Mouse (Mus musculus) forebrain, embryonic 14.5 days (tissue): Measurements from ENCODE around the gene Ugt1a9. TPM values are rescaled to one million over a fixed set of nuclear protein-coding genes. Genes with fewer than 3 reads are reported as not detected.
A peak's percentile ranks its signal among the peaks of the same experiment; 100 is the strongest.
"Not testable (repeated sequence)": the region's sequence is repeated elsewhere in the genome, so short reads cannot be mapped to it uniquely, and the experiment has no call there.

Experiments
- ATAC-seq: fragments of 200-750 bp; cut with Nextera tagmentation; 2 replicates; pipeline ENCODE4 v1.8.0; 2017; ENCODE audit warnings: mild to moderate bottlenecking, moderate library complexity
- DNase-seq: peaks from one replicate; pipeline ENCODE4 v3.0.0-alpha.2; 2015; ENCODE audit warnings: low spot score
- H3K27ac ChIP-seq: fragments of 300-500 bp; sonication (generic); 2 replicates; pipeline ENCODE4 v1.5.1; 2014; ENCODE audit warnings: low read depth, mild to moderate bottlenecking, control low read depth, low read length, moderate library complexity
- H3K27me3 ChIP-seq: fragments of 300-500 bp; sonication (generic); replicated peaks from 2 replicates; pipeline ENCODE4 v1.6.1; 2014; ENCODE audit warnings: low read length, control low read depth, mixed read lengths; ENCODE audit not compliant: control insufficient read depth, insufficient read depth
- H3K36me3 ChIP-seq: fragments of 300-500 bp; sonication (generic); 2 replicates; pipeline ENCODE4 v1.6.1; 2014; ENCODE audit warnings: low read length, control low read depth; ENCODE audit not compliant: control insufficient read depth, insufficient read depth
- H3K4me1 ChIP-seq: fragments of 300-500 bp; sonication (generic); 2 replicates; pipeline ENCODE4 v1.6.1; 2014; ENCODE audit warnings: antibody characterized with exemption, low read length, control low read depth; ENCODE audit not compliant: control insufficient read depth, insufficient read depth
- H3K4me2 ChIP-seq: fragments of 300-500 bp; sonication (generic); 2 replicates; pipeline ENCODE4 v1.6.1; 2014; ENCODE audit warnings: mild to moderate bottlenecking, control low read depth, low read length
- H3K4me3 ChIP-seq: fragments of 300-500 bp; sonication (generic); 2 replicates; pipeline ENCODE4 v1.5.1; 2014; ENCODE audit warnings: low read depth, low read length, control low read depth
- H3K9ac ChIP-seq: fragments of 300-500 bp; sonication (generic); 2 replicates; pipeline ENCODE4 v1.6.1; 2014; ENCODE audit warnings: mild to moderate bottlenecking, low read length, control low read depth, moderate library complexity
- H3K9me3 ChIP-seq: fragments of 300-500 bp; sonication (generic); replicated peaks from 2 replicates; pipeline ENCODE4 v1.6.1; 2016; ENCODE audit warnings: low read length, control low read depth, mixed read lengths; ENCODE audit not compliant: control insufficient read depth
- whole genome bisulfite sequencing: fragments of 180-500 bp; shearing (Covaris S2); extraction: QIAGEN DNeasy Blood & Tissue Kit; methylation state at CpG from one replicate; pipeline ENCODE4 v1.1.7; 2014; 5-methylcytosine and 5-hydroxymethylcytosine counted together
- polyA plus RNA-seq: library from polyadenylated mRNA; unstranded; fragments of >200 nt; fragmentation: Nextera tagmentation; extraction: Ambion mirVana; gene quantifications from 2 replicates; pipeline ENCODE4 v1.2.1, GENCODE M21; 2014

Ugt1a9 gene
- polyA plus RNA-seq, 1 experiment from 2014 or later: not detected

- not testable (repeated sequence) for H3K27ac ChIP-seq, H3K9me3 ChIP-seq, H3K36me3 ChIP-seq, DNase-seq, H3K4me1 ChIP-seq, H3K4me3 ChIP-seq, H3K4me2 ChIP-seq, H3K27me3 ChIP-seq, ATAC-seq, H3K9ac ChIP-seq
- 33% methylated on average over 1 of the region's 1 CpGs for WGBS
Observed at GRCm38 (mm10) chr1:88140492-88140891, 69.9 kb downstream of the Ugt1a9 start.

DNA sequence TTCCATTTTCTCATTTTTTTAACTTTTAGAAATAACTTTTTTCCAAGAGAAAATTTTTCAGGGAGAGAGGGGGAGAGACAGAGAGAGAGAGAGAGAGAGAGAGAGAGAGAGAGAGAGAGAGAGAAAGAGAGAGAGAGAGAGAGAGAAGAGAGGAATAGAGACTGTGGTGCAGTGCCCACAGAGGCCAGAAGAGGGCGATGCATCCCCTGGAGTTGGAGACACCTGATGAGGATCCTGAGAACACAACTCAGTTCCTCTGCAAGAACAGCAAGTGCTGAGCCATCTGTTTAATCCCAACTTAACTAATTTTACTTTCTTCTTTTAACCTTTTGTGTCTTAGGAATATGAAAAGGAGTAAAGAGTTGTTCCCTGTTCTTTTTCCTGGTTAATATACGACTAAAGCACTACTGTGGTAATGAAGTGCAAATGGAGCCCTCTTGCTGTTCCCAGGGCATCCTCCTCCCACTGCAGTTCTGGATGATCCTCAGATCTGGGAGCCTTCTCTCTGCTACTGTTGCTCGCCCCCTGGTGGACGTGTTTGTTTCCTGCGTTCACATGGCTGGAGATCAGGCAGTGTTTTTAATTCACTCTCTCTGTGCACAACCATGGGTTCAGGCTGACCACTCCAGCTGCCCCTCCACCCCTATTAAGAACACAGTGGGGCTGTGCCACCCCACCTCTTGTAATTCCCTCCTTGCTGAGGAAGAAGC is 73.5 kb downstream of the Ugt1a9 start:
- H3K27me3 ChIP-seq, H3K27ac ChIP-seq, H3K4me1 ChIP-seq, H3K4me2 ChIP-seq, ATAC-seq, H3K36me3 ChIP-seq, H3K9me3 ChIP-seq, H3K9ac ChIP-seq, H3K4me3 ChIP-seq: not testable (repeated sequence)
- peak; percentile 6 for DNase-seq
- 0% methylated on average over 4 of the region's 5 CpGs for WGBS

DNA sequence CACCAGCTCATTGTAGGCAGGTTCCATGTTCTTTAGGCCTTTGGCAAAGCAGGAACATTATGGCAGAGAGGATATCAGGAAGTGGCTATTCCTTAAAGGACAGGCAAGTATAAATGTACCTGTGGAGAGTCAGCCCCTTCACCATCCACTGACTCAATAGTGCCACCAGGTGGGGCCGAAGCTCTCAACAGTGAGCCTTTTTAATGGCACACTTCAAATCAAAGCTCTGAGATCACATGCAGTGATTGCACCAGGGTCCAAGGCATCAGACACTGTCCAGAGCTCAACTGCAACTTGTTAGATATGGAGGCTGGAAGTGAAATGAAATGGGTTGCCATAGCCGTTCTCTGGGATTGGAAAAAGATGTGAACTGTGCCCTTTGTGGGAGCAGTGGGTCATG is 74.7 kb downstream of the Ugt1a9 start:
- DNase-seq: peak; percentile 14
- H3K4me2 ChIP-seq, H3K27me3 ChIP-seq, H3K27ac ChIP-seq, H3K4me3 ChIP-seq, ATAC-seq, H3K36me3 ChIP-seq, H3K4me1 ChIP-seq, H3K9ac ChIP-seq, H3K9me3 ChIP-seq: not testable (repeated sequence)
- 71% methylated on average over 2 of the region's 2 CpGs for WGBS

DNA sequence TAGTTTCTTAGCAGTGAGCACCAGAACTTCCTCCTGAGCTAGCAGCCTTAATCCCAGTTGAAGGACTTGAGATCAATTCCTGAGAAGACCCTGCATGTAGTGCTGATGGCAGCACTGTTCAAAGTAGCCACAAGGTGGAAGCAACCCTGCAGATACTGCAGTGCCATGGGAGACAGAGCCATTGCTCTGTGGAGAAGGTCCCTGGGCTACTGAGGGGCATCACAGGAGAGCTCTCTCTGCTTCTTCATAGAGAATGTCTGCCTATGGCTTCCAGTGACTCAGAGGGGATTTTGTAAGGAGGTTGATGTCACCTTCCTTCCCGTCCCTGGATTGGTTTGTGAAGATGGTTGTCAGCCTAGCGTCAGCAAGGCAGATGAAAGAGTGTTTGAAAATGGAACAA is 79.5 kb downstream of the Ugt1a9 start:
- not testable (repeated sequence) for H3K9me3 ChIP-seq, H3K4me2 ChIP-seq, H3K9ac ChIP-seq, ATAC-seq, H3K36me3 ChIP-seq, H3K4me1 ChIP-seq, DNase-seq, H3K4me3 ChIP-seq, H3K27me3 ChIP-seq, H3K27ac ChIP-seq
- WGBS: 67% methylated on average over 2 of the region's 2 CpGs

DNA sequence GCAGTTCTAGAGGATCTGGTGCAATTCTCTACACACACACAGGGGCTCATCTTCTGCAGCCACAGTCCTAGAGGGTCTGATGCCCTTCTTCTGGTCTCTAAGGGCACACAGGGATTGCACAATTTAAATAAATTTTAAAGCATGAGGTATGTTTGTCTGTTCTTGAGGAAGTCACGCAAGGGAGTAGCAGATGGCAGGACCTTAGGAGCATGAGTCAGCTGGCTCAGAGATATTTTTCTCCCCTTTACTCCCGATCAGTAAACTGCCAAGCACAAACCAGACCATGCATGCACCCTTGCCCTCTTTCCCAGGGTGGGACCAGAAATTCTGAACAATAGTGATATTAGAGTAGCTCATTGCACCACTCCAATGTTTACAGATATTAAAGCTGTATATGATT is 87.8 kb downstream of the Ugt1a9 start:
- no peak overlapping the region for H3K4me3 ChIP-seq
- H3K27me3 ChIP-seq: no peaks in the 10 kb centered on the region
- no peaks in the 10 kb centered on the region for H3K9me3 ChIP-seq
- no peaks in the 10 kb centered on the region for H3K4me1 ChIP-seq
- no peak overlapping the region for H3K4me2 ChIP-seq
- no peaks in the 10 kb centered on the region for H3K36me3 ChIP-seq
- ATAC-seq: no peak
- WGBS: 90% methylated on average over 2 of the region's 2 CpGs
- no peak overlapping the region for H3K9ac ChIP-seq
- H3K27ac ChIP-seq: no peak overlapping the region
- no peak for DNase-seq

- WGBS: 82% methylated on average over 5 of the region's 5 CpGs
- DNase-seq (no peak), ATAC-seq (no peak)
- Histone ChIP-seq H3K4me1 (no peaks in the 10 kb centered on the region), H3K36me3 (no peaks in the 10 kb centered on the region), H3K27me3 (no peaks in the 10 kb centered on the region), H3K4me2 (no peak within 1 kb of the TSS), H3K27ac (no peak within 1 kb of the TSS), H3K9me3 (no peaks in the 10 kb centered on the region), H3K4me3 (no peak within 1 kb of the TSS), H3K9ac (no peak within 1 kb of the TSS)
Observed at GRCm38 (mm10) chr1:88165711-88166110, 95.1 kb downstream of the Ugt1a9 start, which contains the start of gene Ugt1a5. Ugt1a5 (plus strand) TSS chr1:88166012.

- not testable (repeated sequence) for H3K27me3 ChIP-seq, DNase-seq, H3K4me1 ChIP-seq, ATAC-seq, H3K27ac ChIP-seq, H3K9me3 ChIP-seq, H3K36me3 ChIP-seq, H3K4me2 ChIP-seq, H3K4me3 ChIP-seq, H3K9ac ChIP-seq
- WGBS: 91% methylated on average over 5 of the region's 7 CpGs
Observed at GRCm38 (mm10) chr1:88172190-88172589, 101.6 kb downstream of the Ugt1a9 start.

DNA sequence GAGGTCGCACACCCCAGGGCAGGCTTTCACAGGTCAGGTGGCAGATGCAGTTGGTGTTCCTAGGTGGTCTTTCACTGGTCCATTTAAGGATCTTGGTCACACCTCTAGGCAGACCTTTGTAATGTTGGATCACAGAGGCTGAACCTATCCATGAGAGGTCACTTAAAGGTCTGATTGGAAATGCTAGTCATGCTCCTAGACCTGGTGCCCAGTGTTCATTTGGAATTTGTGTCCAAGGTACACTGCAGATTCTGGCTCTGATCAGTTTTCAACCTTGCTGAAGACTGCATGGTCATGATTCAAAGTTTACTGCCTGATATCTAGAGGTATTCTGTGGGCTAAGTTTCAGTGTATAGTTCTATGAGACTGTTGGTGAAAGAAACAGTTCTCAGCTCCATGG is 109.1 kb downstream of the Ugt1a9 start:
- H3K27me3 ChIP-seq: no peaks in the 10 kb centered on the region
- no peak overlapping the region for H3K27ac ChIP-seq
- no peaks in the 10 kb centered on the region for H3K36me3 ChIP-seq
- H3K4me3 ChIP-seq: no peak overlapping the region
- H3K9ac ChIP-seq: no peak overlapping the region
- no peaks in the 10 kb centered on the region for H3K4me1 ChIP-seq
- no peak overlapping the region for H3K4me2 ChIP-seq
- 95% methylated on average over 1 of the region's 1 CpGs for WGBS
- H3K9me3 ChIP-seq: peaks cover 6% of the 10 kb centered on the region; the same call in 1 of the 2 replicates
- DNase-seq (no peak), ATAC-seq (no peak)

- Histone ChIP-seq H3K4me3 (no peak overlapping the region), H3K4me2 (no peak overlapping the region), H3K27me3 (no peaks in the 10 kb centered on the region), H3K9ac (no peak overlapping the region), H3K9me3 (no peaks in the 10 kb centered on the region), H3K27ac (no peak overlapping the region), H3K36me3 (no peaks in the 10 kb centered on the region), H3K4me1 (no peaks in the 10 kb centered on the region)
- ATAC-seq (no peak), DNase-seq (no peak)
- WGBS: 90% methylated on average over 5 of the region's 5 CpGs
Observed at GRCm38 (mm10) chr1:88186325-88186935, 115.8 kb downstream of the Ugt1a9 start.
